Mouse (Mus musculus): ENCODE data around the gene Lrrk1. TPM values are rescaled to one million over a fixed set of nuclear protein-coding genes. Genes with fewer than 3 reads are reported as not detected.
A peak's percentile ranks its signal among the peaks of the same experiment; 100 is the strongest.

Gene Lrrk1
- polyA plus RNA-seq (2012; fragmentation: generic; extraction: Trizol) = 41.8 TPM
- long read RNA-seq, experiment 1, partial matches to known transcripts = 12 of 15 reads
- long read RNA-seq, experiment 1, other reads (novel, unspliced or antisense) = 3 of 15 reads
- long read RNA-seq, experiment 2, full-length matches to known transcripts = 8 of 84 reads
- long read RNA-seq, experiment 2, partial matches to known transcripts = 58 of 84 reads
- long read RNA-seq, experiment 2, other reads (novel, unspliced or antisense) = 18 of 84 reads

- H3K4me3 ChIP-seq (ENCODE audit: insufficient read depth, poor library complexity, severe bottlenecking) = peak within 1 kb of the TSS; percentile 72
- H3K36me3 ChIP-seq (ENCODE audit: control insufficient read depth, insufficient read depth) = peaks cover 7% of the 10 kb centered on the region
- H3K79me2 ChIP-seq (ENCODE audit: control insufficient read depth, insufficient read depth) = peaks cover 61% of the 10 kb centered on the region
- H3K79me3 ChIP-seq (ENCODE audit: low read depth) = peaks cover 46% of the 10 kb centered on the region
- peak within 1 kb of the TSS; percentile 89 for H3ac ChIP-seq (ENCODE audit: control insufficient read depth, insufficient read length, low read depth)
- no peak for TF ChIP-seq USF1 (IDR thresholded peaks at IDR 0.05; ENCODE audit: low read depth)
- TF ChIP-seq MAX (IDR thresholded peaks at IDR 0.05) = no peak
- TF ChIP-seq FOSL1 (IDR thresholded peaks at IDR 0.05; ENCODE audit: insufficient read depth, low read length, poor library complexity, severe bottlenecking) = no peak
- no peak for TF ChIP-seq CTCF (IDR thresholded peaks at IDR 0.05; ENCODE audit: control insufficient read depth, insufficient read depth, insufficient read length)
- no peak for TF ChIP-seq MYOD1 (IDR thresholded peaks at IDR 0.05; ENCODE audit: control insufficient read depth, insufficient read length, low read depth)
- no peak for TF ChIP-seq CEBPB (IDR thresholded peaks at IDR 0.05; ENCODE audit: low read depth)
- no peak for TF ChIP-seq MYOG (IDR thresholded peaks at IDR 0.05; ENCODE audit: control insufficient read depth, extremely low read depth, insufficient read length)
- no peaks in the 10 kb centered on the region for H3K27me3 ChIP-seq (ENCODE audit: control insufficient read depth, insufficient read depth, insufficient read length)
Observed at GRCm38 (mm10) chr7:66387813-66388521, at the start of gene Lrrk1. TSS of gene Lrrk1 (minus strand) at chr7:66388350.

DNA sequence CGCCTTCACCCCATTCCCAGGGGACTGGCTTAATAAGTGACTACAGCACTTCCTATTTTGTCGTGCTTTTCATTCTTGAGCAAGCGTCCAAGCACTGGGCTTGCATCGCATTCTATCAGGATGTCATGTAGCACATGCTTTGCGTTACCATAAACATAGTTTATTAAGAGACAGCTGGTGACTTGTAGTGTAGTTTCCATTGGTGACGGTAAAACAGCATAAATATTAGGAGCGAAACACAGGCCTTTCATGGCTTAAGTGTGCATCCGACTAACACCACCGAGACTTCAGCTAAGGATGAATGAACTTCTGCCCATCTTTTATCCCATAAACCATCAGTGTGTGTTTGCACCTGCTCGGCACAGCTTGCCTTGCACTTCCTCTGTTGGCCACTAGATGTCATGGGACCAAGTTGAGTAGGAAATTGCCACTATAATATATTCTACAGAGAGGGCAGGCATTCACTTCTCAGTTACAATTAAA, 46.3 kb upstream of the Lrrk1 start:
- H3K36me3 ChIP-seq (ENCODE audit: control insufficient read depth, insufficient read depth) = no peaks in the 10 kb centered on the region
- H3K27me3 ChIP-seq (ENCODE audit: control insufficient read depth, insufficient read depth, insufficient read length) = no peaks in the 10 kb centered on the region
- no peak overlapping the region for H3K4me3 ChIP-seq (ENCODE audit: insufficient read depth, poor library complexity, severe bottlenecking)
- H3ac ChIP-seq (ENCODE audit: control insufficient read depth, insufficient read length, low read depth) = no peak overlapping the region
- no peak for TF ChIP-seq USF1 (IDR thresholded peaks at IDR 0.05; ENCODE audit: low read depth)
- peak; percentile 75 for TF ChIP-seq CTCF (IDR thresholded peaks at IDR 0.05; ENCODE audit: control insufficient read depth, insufficient read depth, insufficient read length)
- no peaks in the 10 kb centered on the region for H3K79me3 ChIP-seq (ENCODE audit: low read depth)
- no peaks in the 10 kb centered on the region for H3K79me2 ChIP-seq (ENCODE audit: control insufficient read depth, insufficient read depth)

GRCm38 (mm10) chr7:66427437-66428161, 39.4 kb upstream of the Lrrk1 start, which contains the start of gene Aldh1a3:
TSS of gene Aldh1a3 (minus strand) at chr7:66427517.
- Histone ChIP-seq H3K36me3 (ENCODE audit: control insufficient read depth, insufficient read depth) (no peaks in the 10 kb centered on the region), H3ac (ENCODE audit: control insufficient read depth, insufficient read length, low read depth) (peak within 1 kb of the TSS; percentile 34), H3K4me3 (ENCODE audit: insufficient read depth, poor library complexity, severe bottlenecking) (no peak within 1 kb of the TSS), H3K27me3 (ENCODE audit: control insufficient read depth, insufficient read depth, insufficient read length) (no peaks in the 10 kb centered on the region), H3K79me3 (ENCODE audit: low read depth) (no peaks in the 10 kb centered on the region), H3K79me2 (ENCODE audit: control insufficient read depth, insufficient read depth) (no peaks in the 10 kb centered on the region)
- TF ChIP-seq CTCF (IDR thresholded peaks at IDR 0.05; ENCODE audit: control insufficient read depth, insufficient read depth, insufficient read length) (no peak), USF1 (IDR thresholded peaks at IDR 0.05; ENCODE audit: low read depth) (no peak), MYOG (IDR thresholded peaks at IDR 0.05; ENCODE audit: control insufficient read depth, extremely low read depth, insufficient read length) (no peak), MYOD1 (IDR thresholded peaks at IDR 0.05; ENCODE audit: control insufficient read depth, insufficient read length, low read depth) (no peak), MAX (IDR thresholded peaks at IDR 0.05) (no peak), CEBPB (IDR thresholded peaks at IDR 0.05; ENCODE audit: low read depth) (no peak), FOSL1 (IDR thresholded peaks at IDR 0.05; ENCODE audit: insufficient read depth, low read length, poor library complexity, severe bottlenecking) (no peak)

- H3K27me3 ChIP-seq (ENCODE audit: control insufficient read depth, insufficient read depth, insufficient read length) = no peaks in the 10 kb centered on the region
- no peak for TF ChIP-seq CTCF (IDR thresholded peaks at IDR 0.05; ENCODE audit: control insufficient read depth, insufficient read depth, insufficient read length)
- TF ChIP-seq MAX (IDR thresholded peaks at IDR 0.05) = no peak
- TF ChIP-seq FOSL1 (IDR thresholded peaks at IDR 0.05; ENCODE audit: insufficient read depth, low read length, poor library complexity, severe bottlenecking) = no peak
- no peak for TF ChIP-seq MYOG (IDR thresholded peaks at IDR 0.05; ENCODE audit: control insufficient read depth, extremely low read depth, insufficient read length)
- TF ChIP-seq CEBPB (IDR thresholded peaks at IDR 0.05; ENCODE audit: low read depth) = no peak
- TF ChIP-seq USF1 (IDR thresholded peaks at IDR 0.05; ENCODE audit: low read depth) = no peak
- TF ChIP-seq MYOD1 (IDR thresholded peaks at IDR 0.05; ENCODE audit: control insufficient read depth, insufficient read length, low read depth) = no peak
- no peak overlapping the region for H3K4me3 ChIP-seq (ENCODE audit: insufficient read depth, poor library complexity, severe bottlenecking)
- peak overlapping the region; percentile 34 for H3ac ChIP-seq (ENCODE audit: control insufficient read depth, insufficient read length, low read depth)
- no peaks in the 10 kb centered on the region for H3K36me3 ChIP-seq (ENCODE audit: control insufficient read depth, insufficient read depth)
- H3K79me3 ChIP-seq (ENCODE audit: low read depth) = no peaks in the 10 kb centered on the region
- H3K79me2 ChIP-seq (ENCODE audit: control insufficient read depth, insufficient read depth) = no peaks in the 10 kb centered on the region
Observed at GRCm38 (mm10) chr7:66427053-66427436, 38.9 kb upstream of the Lrrk1 start.

DNA sequence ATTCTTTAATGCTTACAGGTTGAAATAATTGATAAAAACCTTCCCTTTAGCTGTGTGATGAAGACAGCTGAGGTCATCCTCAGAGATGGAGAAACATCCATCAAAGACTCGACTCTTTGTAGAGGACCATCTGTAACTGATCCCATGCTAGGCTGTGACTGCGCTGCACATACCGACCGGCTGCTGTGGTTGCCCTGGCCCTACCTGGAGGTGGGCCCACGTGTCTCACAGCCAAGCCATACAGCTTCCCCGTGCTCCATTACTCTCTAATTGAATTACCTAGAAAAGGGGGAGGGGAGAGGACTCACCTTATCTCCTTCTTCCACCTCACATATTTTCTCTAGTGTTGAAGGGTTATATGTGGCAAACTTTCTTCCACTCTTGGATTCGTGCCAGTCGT, 33.8 kb upstream of the Lrrk1 start:
- H3K4me3 ChIP-seq (ENCODE audit: insufficient read depth, poor library complexity, severe bottlenecking) = no peak overlapping the region
- no peaks in the 10 kb centered on the region for H3K27me3 ChIP-seq (ENCODE audit: control insufficient read depth, insufficient read depth, insufficient read length)
- no peaks in the 10 kb centered on the region for H3K79me2 ChIP-seq (ENCODE audit: control insufficient read depth, insufficient read depth)
- H3K36me3 ChIP-seq (ENCODE audit: control insufficient read depth, insufficient read depth) = no peaks in the 10 kb centered on the region
- TF ChIP-seq MYOG (IDR thresholded peaks at IDR 0.05; ENCODE audit: control insufficient read depth, extremely low read depth, insufficient read length) (no peak), CTCF (IDR thresholded peaks at IDR 0.05; ENCODE audit: control insufficient read depth, insufficient read depth, insufficient read length) (no peak), MYOD1 (IDR thresholded peaks at IDR 0.05; ENCODE audit: control insufficient read depth, insufficient read length, low read depth) (no peak), MAX (IDR thresholded peaks at IDR 0.05) (no peak), USF1 (IDR thresholded peaks at IDR 0.05; ENCODE audit: low read depth) (no peak), CEBPB (IDR thresholded peaks at IDR 0.05; ENCODE audit: low read depth) (no peak), FOSL1 (IDR thresholded peaks at IDR 0.05; ENCODE audit: insufficient read depth, low read length, poor library complexity, severe bottlenecking) (no peak)
- no peak overlapping the region for H3ac ChIP-seq (ENCODE audit: control insufficient read depth, insufficient read length, low read depth)
- H3K79me3 ChIP-seq (ENCODE audit: low read depth) = no peaks in the 10 kb centered on the region

Data from C2C12 (cell line).